Mouse (Mus musculus): ENCODE measurements at regions not wholly inside any gene's neighbourhood (a gene's known extent, or its start where the extent isn't known, plus 50 kb on each side); places are given as distances from the start of the nearest gene placed in this dataset.

- no peak for TF ChIP-seq CTCF (IDR thresholded peaks at IDR 0.05; ENCODE audit: low read depth)
- no peak for TF ChIP-seq EP300 (IDR thresholded peaks at IDR 0.05; ENCODE audit: low read depth)
These were observed 59.6 kb upstream of the Nabp1 start for GRCm38 (mm10) chr1:51537765-51538360.
